Mouse (Mus musculus): ENCODE measurements at regions not wholly inside any gene's neighbourhood (a gene's known extent, or its start where the extent isn't known, plus 50 kb on each side); places are given as distances from the start of the nearest gene placed in this dataset.

DNA sequence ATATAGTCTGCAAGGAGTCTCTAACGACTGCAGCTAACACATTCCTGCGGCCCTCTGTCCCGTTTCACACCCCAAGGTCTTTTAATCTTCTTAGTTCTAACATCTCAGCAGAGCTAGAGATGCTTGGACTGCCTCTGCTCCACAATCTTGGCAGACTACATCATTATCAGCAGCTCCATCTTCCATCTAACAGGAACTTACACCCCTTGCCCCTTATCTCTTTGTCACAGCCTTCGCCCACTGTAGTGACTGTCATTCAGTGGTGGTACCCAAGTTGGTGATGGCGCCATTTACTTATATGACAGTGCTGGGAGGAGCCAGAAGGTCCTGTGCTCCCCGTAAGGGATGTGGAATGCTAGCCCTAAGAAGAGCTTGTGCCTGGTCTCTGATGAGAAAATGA lies 109.2 kb downstream of the Zfp706 start:
- no peak for ATAC-seq (ENCODE audit: insufficient number of reproducible peaks, insufficient read depth, low FRiP score, low read depth)
- WGBS, result 81% methylated on average over 6 of the region's 6 CpGs
- Histone ChIP-seq H3K4me2 (ENCODE audit: low read length) (no peak overlapping the region), H3K4me1 (ENCODE audit: control insufficient read depth in 2 of 2, insufficient read depth in 2 of 2, low read length in 2 of 2) (peaks cover 14 to 23% of the 10 kb centered on the region in 2 experiments), H3K36me3 (ENCODE audit: control insufficient read depth, insufficient read depth, low read length) (no peaks in the 10 kb centered on the region), H3K4me3 (ENCODE audit: control insufficient read depth in 1 of 2, insufficient read depth in 1 of 2, low read depth in 1 of 2, low read length in 2 of 2) (no peak overlapping the region), H3K9ac (ENCODE audit: low read length) (no peak overlapping the region), H3K27me3 (ENCODE audit: control insufficient read depth, insufficient read depth, low read length) (no peaks in the 10 kb centered on the region), H3K27ac (replicated peaks in 1 of 2; ENCODE audit: control insufficient read depth in 1 of 2, insufficient read depth in 1 of 2, low read depth in 2 of 2, low read length in 2 of 2) (no peak overlapping the region), H3K9me3 (ENCODE audit: control insufficient read depth, low read length) (no peaks in the 10 kb centered on the region)

- no peak overlapping the region for H3K27ac ChIP-seq (replicated peaks in 1 of 2; ENCODE audit: control insufficient read depth in 1 of 2, insufficient read depth in 1 of 2, low read depth in 2 of 2, low read length in 2 of 2)
Measured at GRCm38 (mm10) chr15:36896265-36896664, 111.3 kb downstream of the Zfp706 start.

DNA sequence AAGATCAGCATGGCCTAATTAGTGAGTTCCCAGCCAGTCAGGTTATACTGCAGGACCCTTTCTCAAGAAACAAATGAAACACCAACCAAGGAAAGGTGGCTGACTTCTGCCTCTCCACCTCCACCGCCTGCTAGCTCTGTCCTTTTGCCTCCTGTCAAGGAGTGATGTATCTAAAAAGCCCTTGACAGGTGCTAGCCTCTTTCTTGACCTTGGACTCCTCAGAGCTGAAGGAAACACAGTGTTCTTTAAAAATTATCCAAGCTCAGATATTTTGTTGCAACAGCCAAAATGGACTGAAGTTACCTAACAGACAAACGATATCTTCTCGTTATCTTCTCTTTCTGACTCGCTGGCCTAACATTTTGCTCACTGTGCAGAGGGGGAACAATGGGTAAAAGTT lies 112.5 kb downstream of the Zfp706 start:
- H3K4me2 ChIP-seq (ENCODE audit: low read length), result no peak overlapping the region
- H3K36me3 ChIP-seq (ENCODE audit: control insufficient read depth, insufficient read depth, low read length), result no peaks in the 10 kb centered on the region
- 86% methylated on average over 4 of the region's 4 CpGs for WGBS
- no peak for ATAC-seq (ENCODE audit: insufficient number of reproducible peaks, insufficient read depth, low FRiP score, low read depth)
- no peak overlapping the region for H3K4me3 ChIP-seq (ENCODE audit: control insufficient read depth in 1 of 2, insufficient read depth in 1 of 2, low read depth in 1 of 2, low read length in 2 of 2)
- H3K9me3 ChIP-seq (ENCODE audit: control insufficient read depth, low read length), result no peaks in the 10 kb centered on the region
- H3K4me1 ChIP-seq (ENCODE audit: control insufficient read depth in 2 of 2, insufficient read depth in 2 of 2, low read length in 2 of 2), result peaks cover 6 to 13% of the 10 kb centered on the region in 2 experiments; a peak in 2 of 4 replicates
- no peak overlapping the region for H3K9ac ChIP-seq (ENCODE audit: low read length)
- no peak overlapping the region for H3K27ac ChIP-seq (replicated peaks in 1 of 2; ENCODE audit: control insufficient read depth in 1 of 2, insufficient read depth in 1 of 2, low read depth in 2 of 2, low read length in 2 of 2)
- no peaks in the 10 kb centered on the region for H3K27me3 ChIP-seq (ENCODE audit: control insufficient read depth, insufficient read depth, low read length)

More at GRCm38 (mm10) chr15:36896265-36896664, 111.3 kb downstream of the Zfp706 start:
- ATAC-seq (ENCODE audit: insufficient number of reproducible peaks, insufficient read depth, low FRiP score, low read depth), result no peak
- no peaks in the 10 kb centered on the region for H3K27me3 ChIP-seq (ENCODE audit: control insufficient read depth, insufficient read depth, low read length)
- H3K4me1 ChIP-seq (ENCODE audit: control insufficient read depth in 2 of 2, insufficient read depth in 2 of 2, low read length in 2 of 2), result peaks cover 11 to 17% of the 10 kb centered on the region in 2 experiments; a peak in 3 of 4 replicates
- no peak overlapping the region for H3K4me2 ChIP-seq (ENCODE audit: low read length)
- no peaks in the 10 kb centered on the region for H3K9me3 ChIP-seq (ENCODE audit: control insufficient read depth, low read length)
- WGBS, result 88% methylated on average over 4 of the region's 4 CpGs
- no peak overlapping the region for H3K9ac ChIP-seq (ENCODE audit: low read length)
- no peaks in the 10 kb centered on the region for H3K36me3 ChIP-seq (ENCODE audit: control insufficient read depth, insufficient read depth, low read length)
- no peak overlapping the region for H3K4me3 ChIP-seq (ENCODE audit: control insufficient read depth in 1 of 2, insufficient read depth in 1 of 2, low read depth in 1 of 2, low read length in 2 of 2)

DNA sequence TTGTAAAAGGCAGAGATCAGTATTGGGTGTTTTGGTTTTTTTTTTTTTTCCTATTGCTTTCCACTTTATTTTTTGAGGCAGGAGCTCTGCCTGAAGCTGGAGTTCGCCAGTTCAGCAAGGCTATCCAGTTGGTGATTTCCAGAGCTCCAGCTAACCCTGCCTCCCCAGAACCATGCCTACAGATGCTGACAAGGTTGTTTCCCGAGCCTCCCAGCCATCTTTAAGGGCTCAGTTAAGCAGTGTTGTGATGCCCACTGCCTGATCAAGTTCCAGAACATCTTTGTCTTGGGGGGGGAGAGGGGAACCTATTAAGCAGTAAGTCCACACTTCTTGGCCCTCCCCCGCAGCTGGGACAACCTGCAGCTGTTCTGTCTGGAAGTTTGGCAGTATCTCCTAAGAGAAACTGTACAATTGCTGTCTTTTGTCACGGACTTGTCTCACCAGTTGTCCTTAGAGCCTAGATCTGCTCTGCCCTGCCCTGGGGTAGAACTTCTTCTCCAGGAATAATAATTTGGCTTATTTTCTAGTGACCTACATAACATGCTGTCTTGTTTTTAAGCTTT lies 114.1 kb downstream of the Zfp706 start:
- H3K36me3 ChIP-seq (ENCODE audit: control insufficient read depth, insufficient read depth, low read length), result no peaks in the 10 kb centered on the region
- no peaks in the 10 kb centered on the region for H3K9me3 ChIP-seq (ENCODE audit: control insufficient read depth, low read length)
- H3K4me3 ChIP-seq (ENCODE audit: control insufficient read depth in 1 of 2, insufficient read depth in 1 of 2, low read depth in 1 of 2, low read length in 2 of 2), result no peak overlapping the region
- ATAC-seq (ENCODE audit: insufficient number of reproducible peaks, insufficient read depth, low FRiP score, low read depth), result no peak
- H3K27ac ChIP-seq (replicated peaks in 1 of 2; ENCODE audit: control insufficient read depth in 1 of 2, insufficient read depth in 1 of 2, low read depth in 2 of 2, low read length in 2 of 2), result no peak overlapping the region
- peaks cover 10 to 15% of the 10 kb centered on the region in 2 experiments; a peak in 3 of 4 replicates for H3K4me1 ChIP-seq (ENCODE audit: control insufficient read depth in 2 of 2, insufficient read depth in 2 of 2, low read length in 2 of 2)
- H3K4me2 ChIP-seq (ENCODE audit: low read length), result no peak overlapping the region
- H3K9ac ChIP-seq (ENCODE audit: low read length), result no peak overlapping the region
- WGBS, result 54% methylated on average over 4 of the region's 4 CpGs
- no peaks in the 10 kb centered on the region for H3K27me3 ChIP-seq (ENCODE audit: control insufficient read depth, insufficient read depth, low read length)

GRCm38 (mm10) chr15:36892576-36893205 lies 114.9 kb downstream of the Zfp706 start:
- Histone ChIP-seq H3K9ac (ENCODE audit: low read length) (peak overlapping the region; percentile 25; the same call in 1 of the 2 replicates), H3K27ac (replicated peaks in 1 of 2; ENCODE audit: control insufficient read depth in 1 of 2, insufficient read depth in 1 of 2, low read depth in 2 of 2, low read length in 2 of 2) (no peak overlapping the region)

DNA sequence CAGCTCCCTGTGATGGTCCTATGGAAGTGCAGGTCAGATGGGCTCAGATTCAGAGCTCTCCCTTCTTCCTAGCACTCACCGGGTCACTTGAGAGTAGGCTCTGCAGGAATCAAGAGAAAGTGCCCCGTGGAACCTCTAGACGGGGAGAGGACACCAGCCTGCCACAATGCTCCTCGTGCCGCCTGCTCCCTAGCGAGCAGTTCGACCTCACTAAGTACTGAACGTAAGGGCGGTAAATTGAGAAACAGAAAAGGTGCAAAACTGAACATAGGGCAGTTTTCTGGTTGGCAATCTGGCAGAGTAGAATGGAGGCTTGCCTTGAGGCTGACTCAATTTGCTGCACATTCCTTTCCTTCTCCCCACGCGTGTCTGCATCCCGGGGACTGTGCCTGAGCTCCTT lies 115.7 kb downstream of the Zfp706 start:
- H3K4me2 ChIP-seq (ENCODE audit: low read length), result no peak overlapping the region
- WGBS, result 26% methylated on average over 12 of the region's 12 CpGs
- no peak for ATAC-seq (ENCODE audit: insufficient number of reproducible peaks, insufficient read depth, low FRiP score, low read depth)

More at GRCm38 (mm10) chr15:36892576-36893205, 114.9 kb downstream of the Zfp706 start:
- 25% methylated on average over 15 of the region's 15 CpGs for WGBS
- Histone ChIP-seq H3K4me2 (ENCODE audit: low read length) (peak overlapping the region; percentile 29), H3K27me3 (ENCODE audit: control insufficient read depth, insufficient read depth, low read length) (no peaks in the 10 kb centered on the region), H3K36me3 (ENCODE audit: control insufficient read depth, insufficient read depth, low read length) (no peaks in the 10 kb centered on the region), H3K4me3 (ENCODE audit: control insufficient read depth in 1 of 2, insufficient read depth in 1 of 2, low read depth in 1 of 2, low read length in 2 of 2) (no peak overlapping the region), H3K4me1 (ENCODE audit: control insufficient read depth in 2 of 2, insufficient read depth in 2 of 2, low read length in 2 of 2) (peaks cover 10 to 15% of the 10 kb centered on the region in 2 experiments; a peak in 3 of 4 replicates), H3K9me3 (ENCODE audit: control insufficient read depth, low read length) (no peaks in the 10 kb centered on the region)
- ATAC-seq (ENCODE audit: insufficient number of reproducible peaks, insufficient read depth, low FRiP score, low read depth), result no peak

DNA sequence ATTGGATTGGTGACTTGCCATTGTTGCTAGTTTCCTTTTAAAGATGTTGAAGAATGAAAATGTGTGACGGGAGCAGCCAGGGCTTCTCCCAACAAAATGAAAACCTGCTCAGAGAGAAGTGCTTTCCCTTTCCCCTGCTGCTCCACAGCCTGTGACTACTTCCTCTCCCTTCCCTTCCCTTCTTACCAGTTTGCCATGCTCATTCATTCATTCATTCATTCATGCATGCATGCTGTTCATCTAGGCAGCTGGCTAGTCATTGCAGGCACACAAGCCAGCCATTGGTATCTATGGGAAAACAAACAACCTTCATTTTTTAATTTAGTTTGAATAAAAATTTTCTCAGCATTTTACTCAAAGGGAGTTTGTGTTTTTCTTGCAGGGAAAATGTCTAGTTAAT lies 116.3 kb downstream of the Zfp706 start:
- WGBS, result 72% methylated on average over 1 of the region's 1 CpGs
- no peaks in the 10 kb centered on the region for H3K36me3 ChIP-seq (ENCODE audit: control insufficient read depth, insufficient read depth, low read length)
- no peak overlapping the region for H3K9ac ChIP-seq (ENCODE audit: low read length)
- no peaks in the 10 kb centered on the region for H3K9me3 ChIP-seq (ENCODE audit: control insufficient read depth, low read length)
- no peak for ATAC-seq (ENCODE audit: insufficient number of reproducible peaks, insufficient read depth, low FRiP score, low read depth)
- H3K4me1 ChIP-seq (ENCODE audit: control insufficient read depth in 2 of 2, insufficient read depth in 2 of 2, low read length in 2 of 2), result peaks cover 10 to 15% of the 10 kb centered on the region in 2 experiments; a peak in 3 of 4 replicates
- no peak overlapping the region for H3K4me2 ChIP-seq (ENCODE audit: low read length)
- no peak overlapping the region for H3K4me3 ChIP-seq (ENCODE audit: control insufficient read depth in 1 of 2, insufficient read depth in 1 of 2, low read depth in 1 of 2, low read length in 2 of 2)
- H3K27ac ChIP-seq (replicated peaks in 1 of 2; ENCODE audit: control insufficient read depth in 1 of 2, insufficient read depth in 1 of 2, low read depth in 2 of 2, low read length in 2 of 2), result no peak overlapping the region
- no peaks in the 10 kb centered on the region for H3K27me3 ChIP-seq (ENCODE audit: control insufficient read depth, insufficient read depth, low read length)

More for the DNA sequence above, 115.7 kb downstream of the Zfp706 start:
- H3K27ac ChIP-seq (replicated peaks in 1 of 2; ENCODE audit: control insufficient read depth in 1 of 2, insufficient read depth in 1 of 2, low read depth in 2 of 2, low read length in 2 of 2), result no peak overlapping the region
- peaks cover 10 to 15% of the 10 kb centered on the region in 2 experiments; a peak in 3 of 4 replicates for H3K4me1 ChIP-seq (ENCODE audit: control insufficient read depth in 2 of 2, insufficient read depth in 2 of 2, low read length in 2 of 2)
- no peak overlapping the region for H3K9ac ChIP-seq (ENCODE audit: low read length)
- H3K9me3 ChIP-seq (ENCODE audit: control insufficient read depth, low read length), result no peaks in the 10 kb centered on the region
- no peak overlapping the region for H3K4me3 ChIP-seq (ENCODE audit: control insufficient read depth in 1 of 2, insufficient read depth in 1 of 2, low read depth in 1 of 2, low read length in 2 of 2)
- H3K36me3 ChIP-seq (ENCODE audit: control insufficient read depth, insufficient read depth, low read length), result no peaks in the 10 kb centered on the region
- H3K27me3 ChIP-seq (ENCODE audit: control insufficient read depth, insufficient read depth, low read length), result no peaks in the 10 kb centered on the region

Data from heart, embryonic 14.5 days (tissue).